Comparison of ENCODE assay signal across 7 mouse cellular contexts in the genomic region with DNA sequence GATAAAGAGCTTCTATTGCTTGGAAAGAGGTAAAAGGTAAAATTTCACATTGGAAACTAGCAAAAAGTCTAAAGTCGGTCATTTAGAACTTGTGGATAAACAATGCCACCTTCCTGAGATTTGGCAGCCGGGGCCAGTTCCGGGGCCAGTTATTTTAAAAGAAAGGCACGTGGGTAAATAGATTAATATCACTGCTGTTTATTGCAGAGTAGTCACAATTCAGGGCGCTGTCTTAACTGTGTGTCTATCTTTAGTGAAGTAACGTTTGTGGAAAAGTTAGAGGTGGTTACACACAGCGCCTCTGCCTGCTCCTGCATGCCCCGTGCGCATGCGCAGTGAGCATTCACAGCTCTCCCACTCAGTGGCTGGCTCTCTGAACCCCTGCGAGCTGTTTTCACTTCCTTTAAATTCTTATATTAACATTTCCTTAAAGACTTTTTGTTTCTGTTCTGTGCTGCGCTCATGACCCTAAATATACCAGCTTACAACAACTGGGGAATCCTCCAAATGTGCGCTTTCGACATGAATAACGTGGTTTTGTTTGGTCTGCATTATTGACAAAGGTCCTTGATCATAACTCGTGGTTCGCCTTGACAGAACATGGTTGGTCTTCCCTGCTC. TPM values are rescaled to one million over a fixed set of nuclear protein-coding genes. Genes with fewer than 3 reads are reported as not detected.
DNase-seq lines count a peak whose midpoint lies in the region; TF ChIP-seq lines count a peak whose summit lies in the region.

No protein-coding gene starts in this region.

- H3K79me2 ChIP-seq in heart, adult 2 months (replicated peaks; ENCODE audit: control insufficient read depth, insufficient read depth, low read length), result peaks cover 8% of the 10 kb centered on the region

- TF ChIP-seq POLR2A in heart, adult 2 months (IDR thresholded peaks at IDR 0.05; ENCODE audit: insufficient read depth, low read depth, low read length), result no peak

- WGBS in heart, adult 2 months, result 50% methylated on average over 17 of the region's 17 CpGs

- TF ChIP-seq CTCF in heart, adult 2 months (IDR thresholded peaks at IDR 0.05), result no peak

- H3K36me3 ChIP-seq in heart, adult 2 months (ENCODE audit: control insufficient read depth, insufficient read depth, low read length), result peaks cover 41% of the 10 kb centered on the region

- DNase-seq in A20 (ENCODE audit: low read depth, low spot score), result peak; percentile 95
- peak; percentile 93 for DNase-seq in CD4-positive, CD25-positive, alpha-beta regulatory T cell, adult 2 months (ENCODE audit: low read depth, low spot score)
- peak in 1 of 2 experiments; percentile 83 for DNase-seq in heart, adult 2 months
- peak; percentile 29 to 36 for DNase-seq in left cerebral cortex, postnatal 36 days (ENCODE audit: low spot score in 2 of 2)
- DNase-seq in natural killer cell, adult 2 months (ENCODE audit: low spot score in 2 of 2), result peak; percentile 78 to 88
- peak; percentile 80 for DNase-seq in thymus, postnatal 25 days
- no peak for DNase-seq in cerebellum, adult 18-20 months

- peak overlapping the region; percentile 62 for H3K27ac ChIP-seq in heart, adult 2 months

- H3K9ac ChIP-seq in heart, adult 2 months (ENCODE audit: low read depth, low read length), result peak overlapping the region; percentile 35; the same call in 1 of the 2 replicates

- H3K4me1 ChIP-seq in heart, adult 2 months (ENCODE audit: control insufficient read depth, insufficient read depth, low read length), result peaks cover 32% of the 10 kb centered on the region

- no peak for TF ChIP-seq EP300 in heart, adult 2 months (IDR thresholded peaks at IDR 0.05; ENCODE audit: insufficient read depth, low read depth, low read length)

- H3K4me3 ChIP-seq in heart, adult 2 months, result no peak overlapping the region

- no peaks in the 10 kb centered on the region for H3K27me3 ChIP-seq in heart, adult 2 months (ENCODE audit: control insufficient read depth, insufficient read depth, low read length)

- intact Hi-C loops in heart, adult 2 months (cut with DNase I), result no loop called here
- intact Hi-C loops in left cerebral cortex, postnatal 36 days (cut with DNase I), result no loop called here

RNA-seq across cellular contexts. Expression of gene Cblb, which starts 29.2 kb away (rescaled TPM):
- 10 to 100 TPM; 13.6 to 14.0 TPM for total RNA-seq in heart, adult 2 months (2021)
- polyA plus RNA-seq in heart, adult 2 months (2012; rRNA removed), result 7.5 and 9.8 TPM in 2 replicates
- 10 to 100 TPM; 19.3 to 21.4 TPM for total RNA-seq in left cerebral cortex, postnatal 36 days (2021)

Comparison
In these comparisons a context has a peak if more than half of its experiments do, and no peak if none do; other contexts are left out.
1. DNase-seq: peak in A20 (single experiment), CD4-positive, CD25-positive, alpha-beta regulatory T cell, adult 2 months (single experiment), left cerebral cortex, postnatal 36 days (2 of 2), natural killer cell, adult 2 months (2 of 2) and thymus, postnatal 25 days (single experiment); none in cerebellum, adult 18-20 months (0 of 2).